Mouse (Mus musculus) lung, postnatal 0 days (tissue): Measurements from ENCODE around the gene 4933411K16Rik.

Source experiments
- CTCF ChIP-seq: IDR thresholded peaks from 2 replicates; pipeline ENCODE4 v1.5.1; 2016; ENCODE audit warnings: antibody characterized with exemption, mild to moderate bottlenecking
- EP300 ChIP-seq: IDR thresholded peaks from 2 replicates; pipeline ENCODE4 v1.6.1; 2016; ENCODE audit warnings: antibody characterized with exemption, mild to moderate bottlenecking, control low read depth

DNA sequence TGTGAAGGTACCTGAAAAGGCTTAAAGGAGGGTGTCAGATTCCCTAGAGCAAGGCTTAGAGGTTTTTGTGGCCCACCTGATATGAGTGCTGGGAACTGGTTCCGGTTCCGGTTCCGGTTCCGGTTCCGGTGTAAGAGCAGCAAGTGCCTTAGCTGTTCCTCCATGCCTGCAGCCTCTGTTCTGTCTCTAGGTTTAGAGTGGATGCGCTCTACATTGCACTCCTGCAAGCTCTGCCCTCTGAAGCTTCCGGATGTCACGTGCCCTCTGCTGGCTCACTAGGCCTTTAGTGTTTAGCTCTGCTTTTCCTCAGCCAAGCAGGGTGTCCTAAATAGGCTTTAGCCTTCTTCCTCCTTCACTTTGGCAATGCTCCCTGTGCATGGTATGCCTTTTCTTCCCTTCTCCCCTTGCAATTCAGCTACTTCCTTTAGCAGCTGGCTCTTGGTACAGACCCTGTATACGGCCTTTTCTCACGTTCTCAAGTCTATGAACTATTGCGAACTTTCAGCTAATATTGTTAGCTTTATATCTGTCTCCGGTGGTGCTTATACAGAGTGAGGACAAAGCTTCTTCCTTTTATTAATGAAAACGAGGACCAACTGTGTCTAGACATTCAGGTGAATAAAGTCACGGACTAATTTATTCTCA lies 37.2 kb downstream of the 4933411K16Rik start:
- TF ChIP-seq EP300 (peak; percentile 43; the same call in 1 of the 2 replicates), CTCF (peak; percentile 38; the same call in 1 of the 2 replicates)
